Mouse (Mus musculus): ENCODE measurements at regions not wholly inside any gene's neighbourhood (a gene's known extent, or its start where the extent isn't known, plus 50 kb on each side); places are given as distances from the start of the nearest gene placed in this dataset.

DNA sequence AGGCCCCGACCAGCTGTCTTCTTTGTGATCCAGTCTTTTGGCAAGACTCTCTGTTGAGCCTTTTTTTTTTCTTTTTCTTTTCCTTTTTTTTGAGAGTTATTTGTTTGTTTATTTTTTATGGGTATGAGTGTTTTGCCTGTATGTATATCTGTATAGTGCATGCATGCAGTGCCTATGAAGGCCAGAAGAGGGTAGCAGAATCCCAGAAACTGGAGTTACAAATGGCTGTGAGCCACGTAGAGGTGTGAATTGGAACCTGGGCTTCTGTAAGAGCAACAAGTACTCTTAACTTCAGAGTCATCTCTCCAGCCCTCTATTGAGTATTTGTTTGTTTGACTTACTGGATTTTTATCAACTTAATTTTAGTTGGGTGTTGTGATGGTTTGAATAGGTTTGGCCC is 239.8 kb downstream of the Zfp704 start:
- TF ChIP-seq CTCF (IDR thresholded peaks at IDR 0.05; ENCODE audit: insufficient read depth, low read depth, low read length): no peak
- no peak for TF ChIP-seq POLR2A (IDR thresholded peaks at IDR 0.05; ENCODE audit: insufficient read depth, low read depth, low read length)
